Mouse (Mus musculus): ENCODE data around the gene Sec14l2.
"Not testable (repeated sequence)": the region's sequence is repeated elsewhere in the genome, so short reads cannot be mapped to it uniquely, and the experiment has no call there.

- not testable (repeated sequence) for TF ChIP-seq POLR2A (IDR thresholded peaks at IDR 0.05; ENCODE audit: extremely low read depth, insufficient read depth, low read length); CTCF (IDR thresholded peaks at IDR 0.05; ENCODE audit: low read depth, low read length)
These were observed 8.7 kb downstream of the Sec14l2 start for GRCm38 (mm10) chr11:4114541-4114940.
